Mouse (Mus musculus): Measurements from ENCODE around the gene Rep15. TPM values are rescaled to one million over a fixed set of nuclear protein-coding genes. Genes with fewer than 3 reads are reported as not detected.
A peak's percentile ranks its signal among the peaks of the same experiment; 100 is the strongest.

The Rep15 gene
- polyA plus RNA-seq, 1 experiment = not detected

- WGBS = 70% methylated on average over 3 of the region's 3 CpGs
These were observed 24.2 kb upstream of the Rep15 start for GRCm38 (mm10) chr6:147008148-147008547.

GRCm38 (mm10) chr6:147010358-147010757 is 22.0 kb upstream of the Rep15 start:
- Histone ChIP-seq H3K27ac (ENCODE audit: insufficient read depth, low read depth, low read length) (no peak overlapping the region), H3K4me1 (ENCODE audit: control insufficient read depth, insufficient read depth, low read length) (peaks cover 6% of the 10 kb centered on the region; the same call in 1 of the 2 replicates), H3K4me3 (ENCODE audit: insufficient read depth, low read depth, low read length) (no peak overlapping the region)
- TF ChIP-seq CTCF (IDR thresholded peaks at IDR 0.05; ENCODE audit: insufficient read depth, low read depth, low read length) = no peak
- TF ChIP-seq POLR2A (IDR thresholded peaks at IDR 0.05; ENCODE audit: insufficient read depth, low read depth, low read length) = no peak
- WGBS = 85% methylated on average over 6 of the region's 6 CpGs

More at GRCm38 (mm10) chr6:147008148-147008547, 24.2 kb upstream of the Rep15 start:
- Histone ChIP-seq H3K27ac (ENCODE audit: insufficient read depth, low read depth, low read length) (no peak overlapping the region), H3K4me3 (ENCODE audit: insufficient read depth, low read depth, low read length) (no peak overlapping the region), H3K4me1 (ENCODE audit: control insufficient read depth, insufficient read depth, low read length) (peaks cover 6% of the 10 kb centered on the region; the same call in 1 of the 2 replicates)
- TF ChIP-seq CTCF (IDR thresholded peaks at IDR 0.05; ENCODE audit: insufficient read depth, low read depth, low read length) (no peak), POLR2A (IDR thresholded peaks at IDR 0.05; ENCODE audit: insufficient read depth, low read depth, low read length) (no peak)

- H3K27ac ChIP-seq (ENCODE audit: insufficient read depth, low read depth, low read length) = peak overlapping the region; percentile 43; the same call in 1 of the 2 replicates
- H3K4me3 ChIP-seq (ENCODE audit: insufficient read depth, low read depth, low read length) = no peak overlapping the region
- TF ChIP-seq CTCF (IDR thresholded peaks at IDR 0.05; ENCODE audit: insufficient read depth, low read depth, low read length) = no peak
- no peak for TF ChIP-seq POLR2A (IDR thresholded peaks at IDR 0.05; ENCODE audit: insufficient read depth, low read depth, low read length)
- WGBS = 88% methylated on average over 15 of the region's 15 CpGs
- H3K4me1 ChIP-seq (ENCODE audit: control insufficient read depth, insufficient read depth, low read length) = peaks cover 6% of the 10 kb centered on the region; the same call in 1 of the 2 replicates
These were observed 21.4 kb upstream of the Rep15 start for GRCm38 (mm10) chr6:147010811-147011520.

GRCm38 (mm10) chr6:147011555-147011954 is 20.8 kb upstream of the Rep15 start:
- Histone ChIP-seq H3K4me1 (ENCODE audit: control insufficient read depth, insufficient read depth, low read length) (peaks cover 6% of the 10 kb centered on the region; the same call in 1 of the 2 replicates), H3K4me3 (ENCODE audit: insufficient read depth, low read depth, low read length) (no peak overlapping the region), H3K27ac (ENCODE audit: insufficient read depth, low read depth, low read length) (peak overlapping the region; percentile 43; the same call in 1 of the 2 replicates)
- 45% methylated on average over 6 of the region's 6 CpGs for WGBS
- TF ChIP-seq CTCF (IDR thresholded peaks at IDR 0.05; ENCODE audit: insufficient read depth, low read depth, low read length) (no peak), POLR2A (IDR thresholded peaks at IDR 0.05; ENCODE audit: insufficient read depth, low read depth, low read length) (no peak)

- peaks cover 6% of the 10 kb centered on the region; the same call in 1 of the 2 replicates for H3K4me1 ChIP-seq (ENCODE audit: control insufficient read depth, insufficient read depth, low read length)
- WGBS = 12% methylated on average over 6 of the region's 6 CpGs
- TF ChIP-seq POLR2A (IDR thresholded peaks at IDR 0.05; ENCODE audit: insufficient read depth, low read depth, low read length) (no peak), CTCF (IDR thresholded peaks at IDR 0.05; ENCODE audit: insufficient read depth, low read depth, low read length) (no peak)
- H3K4me3 ChIP-seq (ENCODE audit: insufficient read depth, low read depth, low read length) = no peak overlapping the region
- H3K27ac ChIP-seq (ENCODE audit: insufficient read depth, low read depth, low read length) = peak overlapping the region; percentile 43; the same call in 1 of the 2 replicates
These were observed 20.4 kb upstream of the Rep15 start for GRCm38 (mm10) chr6:147011977-147012376.

- WGBS = 61% methylated on average over 1 of the region's 1 CpGs
- TF ChIP-seq CTCF (IDR thresholded peaks at IDR 0.05; ENCODE audit: insufficient read depth, low read depth, low read length) (no peak), POLR2A (IDR thresholded peaks at IDR 0.05; ENCODE audit: insufficient read depth, low read depth, low read length) (no peak)
- H3K4me1 ChIP-seq (ENCODE audit: control insufficient read depth, insufficient read depth, low read length) = peaks cover 6% of the 10 kb centered on the region; the same call in 1 of the 2 replicates
- no peak overlapping the region for H3K27ac ChIP-seq (ENCODE audit: insufficient read depth, low read depth, low read length)
- H3K4me3 ChIP-seq (ENCODE audit: insufficient read depth, low read depth, low read length) = no peak overlapping the region
These were observed 18.8 kb upstream of the Rep15 start for GRCm38 (mm10) chr6:147013546-147013945.

GRCm38 (mm10) chr6:147017906-147018305 is 14.5 kb upstream of the Rep15 start:
- WGBS = 70% methylated on average over 4 of the region's 4 CpGs
- Histone ChIP-seq H3K27ac (ENCODE audit: insufficient read depth, low read depth, low read length) (no peak overlapping the region), H3K4me3 (ENCODE audit: insufficient read depth, low read depth, low read length) (no peak overlapping the region), H3K4me1 (ENCODE audit: control insufficient read depth, insufficient read depth, low read length) (peaks cover 4% of the 10 kb centered on the region; the same call in 1 of the 2 replicates)
- TF ChIP-seq POLR2A (IDR thresholded peaks at IDR 0.05; ENCODE audit: insufficient read depth, low read depth, low read length) (no peak), CTCF (IDR thresholded peaks at IDR 0.05; ENCODE audit: insufficient read depth, low read depth, low read length) (no peak)

GRCm38 (mm10) chr6:147018364-147018763 is 14.0 kb upstream of the Rep15 start:
- TF ChIP-seq POLR2A (IDR thresholded peaks at IDR 0.05; ENCODE audit: insufficient read depth, low read depth, low read length) (no peak), CTCF (IDR thresholded peaks at IDR 0.05; ENCODE audit: insufficient read depth, low read depth, low read length) (no peak)
- Histone ChIP-seq H3K4me1 (ENCODE audit: control insufficient read depth, insufficient read depth, low read length) (0 out of 2 replicates have a peak, but pooled peaks cover 3% of the 10 kb centered on the region), H3K4me3 (ENCODE audit: insufficient read depth, low read depth, low read length) (no peak overlapping the region), H3K27ac (ENCODE audit: insufficient read depth, low read depth, low read length) (no peak overlapping the region)
- WGBS = 96% methylated on average over 5 of the region's 5 CpGs

- Histone ChIP-seq H3K27ac (ENCODE audit: insufficient read depth, low read depth, low read length) (no peak overlapping the region), H3K4me3 (ENCODE audit: insufficient read depth, low read depth, low read length) (no peak overlapping the region), H3K4me1 (ENCODE audit: control insufficient read depth, insufficient read depth, low read length) (0 out of 2 replicates have a peak, but pooled peaks cover 3% of the 10 kb centered on the region)
- TF ChIP-seq POLR2A (IDR thresholded peaks at IDR 0.05; ENCODE audit: insufficient read depth, low read depth, low read length) (no peak), CTCF (IDR thresholded peaks at IDR 0.05; ENCODE audit: insufficient read depth, low read depth, low read length) (no peak)
- WGBS = 92% methylated on average over 5 of the region's 5 CpGs
These were observed 11.2 kb upstream of the Rep15 start for GRCm38 (mm10) chr6:147021181-147021580.

Measured in olfactory bulb, adult 2 months (tissue).